Comparison of ENCODE assay signal across 26 mouse cellular contexts in genomic region chr5:142281997-142282396, GRCm38 (mm10).
A peak's percentile ranks its signal among the peaks of the same experiment; 100 is the strongest.
DNase-seq lines count a peak whose midpoint lies in the region; ATAC-seq lines count a peak whose summit lies in the region.
"Had no signal": no experiment of that assay in that cellular context is flagged by ENCODE, and none has a peak within 500 bp of the region (broad histone marks: within the 10 kb centered on the region; RNA-seq: fewer than 3 reads in every experiment).

No protein-coding gene starts in this region.

- H3K4me3 ChIP-seq in hindbrain, embryonic 12.5 days = no peak overlapping the region
- no peak overlapping the region for H3K4me3 ChIP-seq in hindbrain, embryonic 10.5 days
- no peak overlapping the region for H3K4me3 ChIP-seq in hindbrain, embryonic 13.5 days
- no peak overlapping the region for H3K4me3 ChIP-seq in neural tube, embryonic 12.5 days
- no peak overlapping the region for H3K4me3 ChIP-seq in kidney, embryonic 15.5 days (replicated peaks)
- H3K4me3 ChIP-seq: forebrain, embryonic 10.5 days; heart, embryonic 13.5 days; limb, embryonic 10.5 days; liver, embryonic 15.5 days had no signal

- WGBS in hindbrain, embryonic 12.5 days = 54% methylated on average over 9 of the region's 9 CpGs
- WGBS in hindbrain, embryonic 10.5 days = 82% methylated on average over 9 of the region's 9 CpGs
- 36% methylated on average over 9 of the region's 9 CpGs for WGBS in hindbrain, embryonic 13.5 days
- WGBS in neural tube, embryonic 12.5 days = 17% methylated on average over 9 of the region's 9 CpGs
- 36% methylated on average over 9 of the region's 9 CpGs for WGBS in kidney, embryonic 15.5 days

- no peak overlapping the region for H3K27ac ChIP-seq in hindbrain, embryonic 12.5 days
- no peak overlapping the region for H3K27ac ChIP-seq in hindbrain, embryonic 10.5 days
- H3K27ac ChIP-seq in hindbrain, embryonic 13.5 days = peak overlapping the region; percentile 44; the same call in 1 of the 2 replicates
- no peak overlapping the region for H3K27ac ChIP-seq in neural tube, embryonic 12.5 days
- H3K27ac ChIP-seq in kidney, embryonic 15.5 days = no peak overlapping the region
- H3K27ac ChIP-seq: forebrain, embryonic 10.5 days; heart, embryonic 13.5 days; limb, embryonic 10.5 days; liver, embryonic 15.5 days had no signal

- no peaks in the 10 kb centered on the region for H3K27me3 ChIP-seq in hindbrain, embryonic 12.5 days
- H3K27me3 ChIP-seq in hindbrain, embryonic 10.5 days (ENCODE audit: insufficient read depth, poor library complexity, severe bottlenecking) = no peaks in the 10 kb centered on the region
- no peaks in the 10 kb centered on the region for H3K27me3 ChIP-seq in hindbrain, embryonic 13.5 days
- H3K27me3 ChIP-seq in neural tube, embryonic 12.5 days (replicated peaks) = no peaks in the 10 kb centered on the region
- no peaks in the 10 kb centered on the region for H3K27me3 ChIP-seq in kidney, embryonic 15.5 days
- H3K27me3 ChIP-seq: heart, embryonic 13.5 days; liver, embryonic 15.5 days had no signal

- H3K9ac ChIP-seq in hindbrain, embryonic 12.5 days = no peak overlapping the region
- H3K9ac ChIP-seq in hindbrain, embryonic 13.5 days = no peak overlapping the region
- no peak overlapping the region for H3K9ac ChIP-seq in neural tube, embryonic 12.5 days
- no peak overlapping the region for H3K9ac ChIP-seq in kidney, embryonic 15.5 days
- H3K9ac ChIP-seq: heart, embryonic 13.5 days; liver, embryonic 15.5 days had no signal

- DNase-seq in hindbrain, embryonic 10.5 days (ENCODE audit: low spot score) = no peak
- peak; percentile 55 for DNase-seq in embryo, embryonic 10.5 days (ENCODE audit: low spot score)
- DNase-seq in gastrocnemius, adult 8-10 months (ENCODE audit: low spot score in 2 of 2) = no peak
- no peak for DNase-seq in retina, embryonic 14.5 days (ENCODE audit: low spot score)
- DNase-seq: adrenal gland, adult 2 months; B cell, adult 2 months; cerebellum, adult 18-20 months; cerebellum, postnatal 14 days; heart, postnatal 14 days; kidney, adult 11 months; kidney, postnatal 10 days; liver; lung, postnatal 4 days; right cerebral cortex, postnatal 14 days; spleen, adult 18-20 months had no signal

- H3K4me1 ChIP-seq in hindbrain, embryonic 12.5 days = peaks cover 6% of the 10 kb centered on the region; the same call in 1 of the 2 replicates
- H3K4me1 ChIP-seq in hindbrain, embryonic 10.5 days (replicated peaks) = peaks cover 9% of the 10 kb centered on the region; the same call in 1 of the 2 replicates
- H3K4me1 ChIP-seq in hindbrain, embryonic 13.5 days (replicated peaks) = peaks cover 15% of the 10 kb centered on the region
- H3K4me1 ChIP-seq in neural tube, embryonic 12.5 days = peaks cover 11% of the 10 kb centered on the region
- H3K4me1 ChIP-seq in kidney, embryonic 15.5 days = 0 out of 2 replicates have a peak, but pooled peaks cover 5% of the 10 kb centered on the region
- H3K4me1 ChIP-seq: forebrain, embryonic 10.5 days; heart, embryonic 13.5 days; liver, embryonic 15.5 days had no signal

- H3K9me3 ChIP-seq in hindbrain, embryonic 12.5 days (replicated peaks) = peaks cover 6% of the 10 kb centered on the region
- peaks cover 11% of the 10 kb centered on the region for H3K9me3 ChIP-seq in hindbrain, embryonic 10.5 days
- no peaks in the 10 kb centered on the region for H3K9me3 ChIP-seq in hindbrain, embryonic 13.5 days
- peaks cover 4% of the 10 kb centered on the region; the same call in 1 of the 2 replicates for H3K9me3 ChIP-seq in neural tube, embryonic 12.5 days
- no peaks in the 10 kb centered on the region for H3K9me3 ChIP-seq in kidney, embryonic 15.5 days (replicated peaks)
- H3K9me3 ChIP-seq: limb, embryonic 10.5 days; liver, embryonic 15.5 days had no signal

- H3K4me2 ChIP-seq in hindbrain, embryonic 12.5 days (replicated peaks) = no peak overlapping the region
- H3K4me2 ChIP-seq in hindbrain, embryonic 13.5 days = no peak overlapping the region
- H3K4me2 ChIP-seq in neural tube, embryonic 12.5 days (replicated peaks) = peak overlapping the region; percentile 40
- H3K4me2 ChIP-seq in kidney, embryonic 15.5 days = no peak overlapping the region
- H3K4me2 ChIP-seq: heart, embryonic 13.5 days; liver, embryonic 15.5 days; midbrain, embryonic 11.5 days had no signal

- H3K36me3 ChIP-seq in hindbrain, embryonic 12.5 days = no peaks in the 10 kb centered on the region
- no peaks in the 10 kb centered on the region for H3K36me3 ChIP-seq in hindbrain, embryonic 10.5 days
- no peaks in the 10 kb centered on the region for H3K36me3 ChIP-seq in hindbrain, embryonic 13.5 days
- H3K36me3 ChIP-seq in neural tube, embryonic 12.5 days = no peaks in the 10 kb centered on the region
- no peaks in the 10 kb centered on the region for H3K36me3 ChIP-seq in kidney, embryonic 15.5 days
- H3K36me3 ChIP-seq: forebrain, embryonic 10.5 days; G1E; heart, embryonic 13.5 days; limb, embryonic 10.5 days; liver, embryonic 15.5 days had no signal

- peak; percentile 22; the same call in 1 of the 2 replicates for ATAC-seq in hindbrain, embryonic 12.5 days (ENCODE audit: low FRiP score)
- no peak for ATAC-seq in hindbrain, embryonic 13.5 days (ENCODE audit: low FRiP score)
- ATAC-seq in neural tube, embryonic 12.5 days (ENCODE audit: low FRiP score, low read depth) = peak; percentile 87
- ATAC-seq in kidney, embryonic 15.5 days (replicated peaks; ENCODE audit: low FRiP score) = no peak
- ATAC-seq: Patski had no signal

Comparison
In these comparisons a context has a peak if more than half of its experiments do, and no peak if none do; other contexts are left out.
1. ATAC-seq: peak in hindbrain, embryonic 12.5 days (single experiment) and neural tube, embryonic 12.5 days (single experiment); none in hindbrain, embryonic 13.5 days (single experiment) and kidney, embryonic 15.5 days (single experiment).